Mouse (Mus musculus) pancreas, adult 10 weeks (tissue): ENCODE measurements around the gene Hyal3. TPM values are rescaled to one million over a fixed set of nuclear protein-coding genes. Genes with fewer than 3 reads are reported as not detected.

Source experiments
- polyA plus RNA-seq: library from polyadenylated mRNA; stranded (reverse); fragments of 350-450 nt; fragmentation: Illumina TruSeq; extraction: RNeasy Lipid Tissue Mini Kit (QIAGEN cat#74804); gene quantifications from one replicate; pipeline ENCODE4 v1.2.3, GENCODE M21; 2015; ENCODE audit warnings: low read depth, low replicate concordance; ENCODE audit not compliant: insufficient read depth

The Hyal3 gene
- 0.76 TPM for polyA plus RNA-seq

GRCm38 (mm10) chr9:107580501-107581317 lies at the start of gene Hyal3:
TSS of gene Hyal3 (plus strand) at chr9:107580818.

DNA sequence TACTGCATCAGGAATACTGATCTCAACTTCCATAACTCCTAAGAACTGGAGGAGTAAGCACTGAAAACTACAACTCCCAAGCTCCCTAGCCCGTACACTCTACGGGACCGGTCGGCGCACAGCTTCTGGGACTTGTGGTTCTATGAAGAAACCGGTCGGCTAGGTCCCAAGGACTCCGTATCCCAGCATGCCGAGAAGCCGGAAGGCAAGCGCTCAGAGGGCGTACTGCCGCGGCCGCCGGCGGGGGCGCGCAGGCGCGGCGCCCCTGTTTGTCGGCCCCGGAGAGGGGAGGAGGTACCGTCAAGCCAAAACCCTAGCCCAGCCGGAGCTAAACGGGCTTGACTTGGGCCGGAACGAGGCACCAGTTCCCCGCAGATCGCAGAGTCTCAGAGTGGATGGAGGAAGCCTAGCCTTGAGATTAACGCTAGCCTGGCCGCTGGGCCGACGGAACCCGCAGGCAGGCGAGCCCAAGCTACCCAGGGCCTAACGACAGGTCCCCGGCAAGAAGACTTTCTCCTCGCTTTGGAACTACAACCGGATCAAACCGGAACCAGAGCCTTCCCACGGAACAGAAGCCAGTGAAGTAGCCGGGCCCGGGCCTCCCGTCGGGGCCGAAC lies 46.7 kb upstream of the Hyal3 start, which contains the start of gene Tmem115:
Gene Tmem115 (plus strand): TSS at position 155 of the 617 bp plus-strand sequence.

DNA sequence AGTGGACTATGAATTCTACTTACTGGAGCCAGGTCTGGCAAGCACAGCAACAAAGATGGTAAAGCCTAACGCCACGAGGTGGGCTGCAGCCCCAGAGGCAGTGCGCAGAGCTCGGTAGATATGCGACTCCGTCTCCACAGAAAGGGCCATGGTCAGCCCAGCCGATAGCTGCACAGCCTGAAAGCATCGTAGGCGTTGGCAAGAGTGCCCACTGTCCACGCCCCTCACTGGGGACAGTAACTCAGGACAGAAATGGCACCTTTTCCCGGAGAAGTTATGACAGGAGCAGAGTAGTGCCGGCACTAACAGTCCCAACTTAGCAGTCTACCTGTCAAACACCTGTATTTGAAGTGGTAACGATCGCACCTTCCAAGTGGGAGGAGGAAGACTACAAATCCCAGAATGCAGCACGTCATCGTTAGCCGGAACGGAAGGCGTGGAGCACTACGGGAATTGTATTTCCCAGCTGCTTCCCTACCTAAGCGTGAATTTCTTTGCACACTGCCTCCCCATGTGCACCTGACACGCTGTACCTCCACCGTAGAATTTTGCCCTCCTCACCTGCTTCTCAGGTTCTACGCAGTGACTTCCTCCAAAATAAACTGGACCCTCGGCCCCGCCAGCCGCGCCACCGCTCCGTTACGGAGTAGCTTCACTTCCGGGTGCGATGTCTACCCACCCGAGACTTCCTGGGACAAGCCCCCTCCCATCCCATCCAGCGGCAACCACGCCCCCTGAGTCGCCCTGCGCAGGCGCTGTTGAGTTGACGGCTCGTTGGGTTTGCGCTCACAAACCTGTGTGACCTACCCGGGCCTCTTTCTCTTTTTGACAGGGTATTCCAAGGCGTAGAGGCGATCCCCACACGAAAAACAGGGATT lies 38.9 kb upstream of the Hyal3 start, which contains the start of the genes Cyb561d2 and Nprl2:
Gene Cyb561d2 (minus strand): TSS at position 720 of the 878 bp plus-strand sequence.
Gene Nprl2 (plus strand): TSS at position 753 of the 878 bp plus-strand sequence.

DNA sequence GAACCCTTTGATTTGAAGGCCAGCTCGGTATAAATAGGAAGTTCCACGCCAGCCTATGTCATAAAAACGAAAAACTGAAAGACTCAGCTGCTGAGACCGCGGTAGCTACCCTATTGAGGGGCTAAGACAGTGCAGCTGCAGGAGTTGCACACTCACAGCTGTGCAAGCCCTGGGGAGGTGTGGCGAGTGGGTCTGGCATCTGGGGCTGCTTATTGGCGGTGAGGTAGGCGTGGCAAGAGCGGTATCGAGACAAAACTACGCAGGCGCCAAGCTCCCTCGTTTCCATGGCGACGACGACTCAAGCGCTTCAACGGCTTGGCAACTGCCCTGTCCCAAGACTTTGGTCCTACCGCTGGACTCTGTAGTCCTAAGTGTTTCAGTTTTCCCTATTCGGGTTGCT lies 33.6 kb upstream of the Hyal3 start, which contains the start of gene Zmynd10:
Gene Zmynd10 (plus strand): TSS at position 273 of the 400 bp plus-strand sequence.

DNA sequence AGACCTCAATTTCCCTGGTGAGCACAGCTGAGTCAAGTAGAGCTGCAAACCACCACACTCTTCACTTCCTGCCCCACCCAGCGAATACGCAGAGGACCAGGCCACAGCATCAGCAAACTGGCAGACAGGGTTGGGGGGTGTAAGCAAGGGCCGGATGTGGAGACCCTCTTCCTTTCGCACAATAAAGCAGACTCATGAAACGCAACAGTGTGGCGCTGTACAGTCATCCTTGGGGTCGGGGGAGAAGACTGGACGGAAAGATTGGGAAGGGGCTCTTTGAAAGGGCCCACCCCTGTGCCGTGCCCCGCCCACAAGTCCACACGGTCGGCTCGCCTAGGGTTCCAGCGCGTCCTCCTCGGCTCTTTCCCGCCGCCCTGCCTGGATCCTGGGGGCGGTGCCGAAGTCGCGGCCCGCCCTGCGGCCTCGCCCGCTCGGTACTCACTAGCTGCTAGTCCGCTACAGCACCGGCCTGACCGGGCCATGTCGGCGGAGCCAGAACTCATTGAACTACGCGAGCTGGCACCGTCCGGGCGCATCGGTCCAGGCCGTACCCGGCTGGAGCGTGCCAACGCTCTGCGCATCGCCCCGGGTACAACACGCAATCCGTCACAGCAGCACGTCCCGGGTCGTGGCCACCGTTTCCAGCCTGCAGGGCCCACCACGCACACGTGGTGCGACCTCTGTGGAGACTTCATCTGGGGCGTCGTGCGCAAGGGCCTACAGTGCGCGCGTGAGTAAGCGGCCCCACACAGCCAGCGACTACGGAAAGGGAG lies 29.3 kb upstream of the Hyal3 start, which contains the start of gene Rassf1:
Gene Rassf1 (plus strand): TSS at position 439 of the 773 bp plus-strand sequence.

GRCm38 (mm10) chr9:107563029-107563581 lies 17.5 kb upstream of the Hyal3 start, which contains the start of gene Tusc2:
TSS of gene Tusc2 (plus strand) at chr9:107563255.

DNA sequence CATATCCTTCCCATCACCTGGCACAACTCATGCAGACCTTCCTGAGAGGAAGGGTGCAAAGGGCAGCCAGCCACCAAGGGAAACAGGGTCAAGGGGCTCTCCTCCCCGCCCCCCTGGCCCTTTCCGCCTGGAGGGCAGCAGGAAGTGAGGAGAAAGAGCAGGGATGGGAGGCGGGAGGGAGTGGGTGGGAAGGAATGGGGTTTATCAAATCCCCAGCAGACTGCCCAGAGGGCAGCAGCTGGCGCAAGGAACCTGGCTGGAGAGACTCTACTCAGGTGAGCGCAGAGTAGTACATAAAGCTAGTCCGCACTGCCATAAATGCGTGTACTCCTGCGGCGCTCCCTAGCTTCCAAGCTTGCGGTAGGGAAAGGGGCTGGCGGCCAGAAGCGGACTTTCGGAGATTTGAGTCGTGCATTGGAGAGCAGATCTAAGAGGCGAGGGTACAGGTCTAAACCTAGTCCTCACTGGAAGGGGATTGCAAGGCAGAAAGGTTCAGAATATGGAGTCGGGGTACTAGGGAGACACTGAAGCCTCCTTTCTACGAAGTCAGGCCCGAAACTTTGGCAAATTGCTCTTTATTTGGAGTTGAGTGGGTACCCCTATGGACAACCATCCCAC lies 12.8 kb upstream of the Hyal3 start, which contains the start of gene Hyal2:
Gene Hyal2 (plus strand): TSS at position 244 of the 618 bp plus-strand sequence.

DNA sequence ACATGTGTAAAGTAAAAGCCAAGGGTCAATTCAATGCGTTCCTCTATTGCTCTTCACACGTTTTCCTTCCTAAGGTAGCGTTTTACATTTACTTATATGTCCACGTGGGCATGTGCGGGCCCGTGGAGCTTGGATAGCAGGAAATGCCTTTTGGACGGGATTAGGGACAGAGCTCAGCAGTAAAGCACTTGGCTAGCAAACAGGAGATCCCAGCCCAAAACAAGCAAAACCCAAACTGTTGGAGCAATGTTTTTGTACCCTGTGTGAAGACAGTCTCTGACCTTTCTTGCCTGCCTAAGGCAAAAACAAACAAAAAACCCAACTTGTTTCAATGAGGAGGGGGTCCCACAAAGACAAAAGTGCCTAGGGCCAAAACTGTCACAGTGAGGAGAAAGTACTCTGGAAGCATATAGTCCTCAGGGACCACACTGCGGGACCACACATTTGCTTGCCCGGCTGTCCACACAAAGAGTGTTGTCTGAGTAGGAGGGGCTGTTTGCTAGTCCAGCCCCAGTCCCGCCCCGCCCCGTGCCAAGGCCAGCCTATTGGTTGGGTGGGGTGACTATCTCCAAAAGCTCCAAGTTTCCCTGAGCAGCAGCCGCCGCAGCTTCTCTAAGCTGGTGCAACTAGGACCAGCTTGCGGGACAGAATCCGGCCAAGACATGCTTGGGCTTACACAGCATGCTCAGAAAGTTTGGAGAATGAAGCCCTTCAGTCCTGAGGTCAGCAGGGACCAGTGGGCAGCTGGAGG lies 4.1 kb upstream of the Hyal3 start, which contains the start of gene Hyal1:
Gene Hyal1 (plus strand): TSS at position 571 of the 751 bp plus-strand sequence.

GRCm38 (mm10) chr9:107578587-107578986 lies 2.0 kb upstream of the Hyal3 start, which contains the start of gene Naa80:
TSS of gene Naa80 (plus strand) at chr9:107578887.

GRCm38 (mm10) chr9:107586974-107587832 lies 6.6 kb downstream of the Hyal3 start, which contains the start of gene Ifrd2:
TSS of gene Ifrd2 (plus strand) at chr9:107587642.

DNA sequence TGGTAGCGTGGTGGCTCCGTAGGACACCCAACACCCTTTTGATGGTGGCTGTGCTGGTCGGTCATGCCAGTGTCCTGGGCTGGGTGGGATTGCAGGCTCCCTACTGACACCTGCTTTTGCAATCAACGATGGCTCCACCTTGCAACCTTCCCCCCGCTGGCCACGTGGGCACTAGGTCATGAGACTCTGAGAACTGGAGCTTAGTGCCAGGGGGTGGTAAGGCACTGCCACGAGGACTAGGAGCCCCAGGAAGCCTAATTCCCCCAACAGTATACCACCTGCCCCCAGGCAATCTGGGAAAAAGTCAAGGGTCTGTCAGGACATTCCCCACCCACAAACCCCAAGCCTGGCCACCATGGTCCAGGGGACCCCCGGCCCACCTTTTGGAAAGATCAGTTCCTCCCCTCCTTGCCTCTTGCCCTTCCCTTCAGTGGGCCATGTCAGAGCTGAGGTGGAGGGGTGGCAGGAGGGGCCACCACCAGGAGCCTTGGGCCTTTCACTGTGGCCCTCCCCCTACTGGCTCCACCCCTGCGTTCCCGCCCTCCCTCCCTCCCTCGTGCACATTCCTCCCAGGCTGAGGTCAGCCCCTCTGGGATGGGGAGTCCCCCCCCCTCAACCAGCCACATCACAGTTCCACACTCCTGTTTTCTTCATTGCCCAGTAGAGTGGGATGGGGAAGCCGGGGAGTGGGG lies 28.3 kb downstream of the Hyal3 start, which contains the start of gene Sema3b:
Gene Sema3b (minus strand): TSS at position 489 of the 692 bp plus-strand sequence.

GRCm38 (mm10) chr9:107635279-107636028 lies 54.8 kb downstream of the Hyal3 start, which contains the start of gene Gnai2:
TSS of gene Gnai2 (minus strand) at chr9:107635367.

